Mouse (Mus musculus): ENCODE results near the gene Clic4. TPM values are rescaled to one million over a fixed set of nuclear protein-coding genes. Genes with fewer than 3 reads are reported as not detected.
"Not testable (repeated sequence)": the region's sequence is repeated elsewhere in the genome, so short reads cannot be mapped to it uniquely, and the experiment has no call there.

Clic4 gene
- polyA plus RNA-seq, 1 experiment from 2014 or later, result 200 TPM

GRCm38 (mm10) chr4:135197857-135198256 lies 74.8 kb downstream of the Clic4 start:
- Histone ChIP-seq H3K27me3 (0 out of 2 replicates have a peak, but pooled peaks cover 6% of the 10 kb centered on the region), H3K4me2 (no peak overlapping the region), H3K9me3 (replicated peaks) (no peaks in the 10 kb centered on the region), H3K36me3 (no peaks in the 10 kb centered on the region), H3K9ac (no peak overlapping the region), H3K4me1 (no peaks in the 10 kb centered on the region), H3K27ac (no peak overlapping the region), H3K4me3 (replicated peaks) (no peak overlapping the region)
- 66% methylated on average over 8 of the region's 8 CpGs for WGBS
- no peak for ATAC-seq (replicated peaks; ENCODE audit: low FRiP score)

GRCm38 (mm10) chr4:135192841-135193240 lies 79.8 kb downstream of the Clic4 start:
- H3K4me1 ChIP-seq, result no peaks in the 10 kb centered on the region
- H3K4me3 ChIP-seq (replicated peaks), result no peak overlapping the region
- no peaks in the 10 kb centered on the region for H3K9me3 ChIP-seq (replicated peaks)
- WGBS, result 69% methylated on average over 5 of the region's 5 CpGs
- H3K27ac ChIP-seq, result no peak overlapping the region
- no peak overlapping the region for H3K9ac ChIP-seq
- no peaks in the 10 kb centered on the region for H3K36me3 ChIP-seq
- no peak overlapping the region for H3K4me2 ChIP-seq
- no peaks in the 10 kb centered on the region for H3K27me3 ChIP-seq
- ATAC-seq (replicated peaks; ENCODE audit: low FRiP score), result no peak

GRCm38 (mm10) chr4:135191604-135192003 lies 81.0 kb downstream of the Clic4 start:
- H3K4me1 ChIP-seq, result no peaks in the 10 kb centered on the region
- H3K4me2 ChIP-seq, result no peak overlapping the region
- no peak overlapping the region for H3K4me3 ChIP-seq (replicated peaks)
- H3K9me3 ChIP-seq (replicated peaks), result no peaks in the 10 kb centered on the region
- no peaks in the 10 kb centered on the region for H3K27me3 ChIP-seq
- no peak overlapping the region for H3K9ac ChIP-seq
- H3K36me3 ChIP-seq, result no peaks in the 10 kb centered on the region
- no peak for ATAC-seq (replicated peaks; ENCODE audit: low FRiP score)
- no peak overlapping the region for H3K27ac ChIP-seq
- 70% methylated on average over 11 of the region's 11 CpGs for WGBS

- ATAC-seq (replicated peaks; ENCODE audit: low FRiP score), result no peak
- H3K27ac ChIP-seq, result no peak overlapping the region
- no peak overlapping the region for H3K4me2 ChIP-seq
- H3K4me1 ChIP-seq, result no peaks in the 10 kb centered on the region
- H3K9ac ChIP-seq, result no peak overlapping the region
- no peaks in the 10 kb centered on the region for H3K27me3 ChIP-seq
- H3K9me3 ChIP-seq (replicated peaks), result no peaks in the 10 kb centered on the region
- no peaks in the 10 kb centered on the region for H3K36me3 ChIP-seq
- H3K4me3 ChIP-seq (replicated peaks), result no peak overlapping the region
- WGBS, result 77% methylated on average over 1 of the region's 1 CpGs
These were observed 81.4 kb downstream of the Clic4 start for GRCm38 (mm10) chr4:135191185-135191584.

- no peaks in the 10 kb centered on the region for H3K27me3 ChIP-seq
- 95% methylated on average over 1 of the region's 1 CpGs for WGBS
- H3K9me3 ChIP-seq (replicated peaks), result no peaks in the 10 kb centered on the region
- H3K4me1 ChIP-seq, result no peaks in the 10 kb centered on the region
- no peak overlapping the region for H3K27ac ChIP-seq
- no peak overlapping the region for H3K9ac ChIP-seq
- no peak overlapping the region for H3K4me3 ChIP-seq (replicated peaks)
- H3K4me2 ChIP-seq, result no peak overlapping the region
- no peak for ATAC-seq (replicated peaks; ENCODE audit: low FRiP score)
- no peaks in the 10 kb centered on the region for H3K36me3 ChIP-seq
These were observed 82.2 kb downstream of the Clic4 start for GRCm38 (mm10) chr4:135190364-135190763.

GRCm38 (mm10) chr4:135189452-135190008 lies 83.1 kb downstream of the Clic4 start:
- H3K9me3 ChIP-seq (replicated peaks), result no peaks in the 10 kb centered on the region
- no peak overlapping the region for H3K27ac ChIP-seq
- no peak for ATAC-seq (replicated peaks; ENCODE audit: low FRiP score)
- no peaks in the 10 kb centered on the region for H3K27me3 ChIP-seq
- H3K9ac ChIP-seq, result no peak overlapping the region
- H3K4me1 ChIP-seq, result no peaks in the 10 kb centered on the region
- H3K36me3 ChIP-seq, result no peaks in the 10 kb centered on the region
- WGBS, result 78% methylated on average over 12 of the region's 12 CpGs
- H3K4me2 ChIP-seq, result no peak overlapping the region
- no peak overlapping the region for H3K4me3 ChIP-seq (replicated peaks)

- not testable (repeated sequence) for H3K27ac ChIP-seq; H3K9me3 ChIP-seq (replicated peaks); H3K4me2 ChIP-seq; ATAC-seq (replicated peaks; ENCODE audit: low FRiP score); H3K4me1 ChIP-seq; H3K9ac ChIP-seq; H3K4me3 ChIP-seq (replicated peaks); H3K27me3 ChIP-seq; H3K36me3 ChIP-seq
- WGBS, result 98% methylated on average over 7 of the region's 13 CpGs
These were observed 88.3 kb downstream of the Clic4 start for GRCm38 (mm10) chr4:135184277-135184676.

- no peak overlapping the region for H3K4me2 ChIP-seq
- H3K4me1 ChIP-seq, result no peaks in the 10 kb centered on the region
- no peaks in the 10 kb centered on the region for H3K36me3 ChIP-seq
- no peak for ATAC-seq (replicated peaks; ENCODE audit: low FRiP score)
- 90% methylated on average over 4 of the region's 4 CpGs for WGBS
- H3K9me3 ChIP-seq (replicated peaks), result no peaks in the 10 kb centered on the region
- no peak overlapping the region for H3K27ac ChIP-seq
- no peak overlapping the region for H3K9ac ChIP-seq
- H3K27me3 ChIP-seq, result peaks cover 10% of the 10 kb centered on the region; the same call in 1 of the 2 replicates
- no peak overlapping the region for H3K4me3 ChIP-seq (replicated peaks)
These were observed 90.8 kb downstream of the Clic4 start for GRCm38 (mm10) chr4:135181819-135182218.

- no peaks in the 10 kb centered on the region for H3K36me3 ChIP-seq
- no peak overlapping the region for H3K4me3 ChIP-seq (replicated peaks)
- no peak overlapping the region for H3K9ac ChIP-seq
- H3K9me3 ChIP-seq (replicated peaks), result no peaks in the 10 kb centered on the region
- H3K4me2 ChIP-seq, result no peak overlapping the region
- WGBS, result 27% methylated on average over 5 of the region's 5 CpGs
- no peak overlapping the region for H3K27ac ChIP-seq
- peaks cover 28% of the 10 kb centered on the region for H3K27me3 ChIP-seq
- ATAC-seq (replicated peaks; ENCODE audit: low FRiP score), result no peak
- peaks cover 14% of the 10 kb centered on the region for H3K4me1 ChIP-seq
These were observed 93.5 kb downstream of the Clic4 start for GRCm38 (mm10) chr4:135179077-135179481.

- Histone ChIP-seq H3K27ac (no peak overlapping the region), H3K9ac (no peak overlapping the region), H3K36me3 (no peaks in the 10 kb centered on the region), H3K27me3 (peaks cover 41% of the 10 kb centered on the region), H3K4me1 (peaks cover 21% of the 10 kb centered on the region), H3K4me2 (no peak overlapping the region), H3K4me3 (replicated peaks) (no peak overlapping the region), H3K9me3 (replicated peaks) (no peaks in the 10 kb centered on the region)
- ATAC-seq (replicated peaks; ENCODE audit: low FRiP score), result no peak
These were observed 95.0 kb downstream of the Clic4 start for GRCm38 (mm10) chr4:135177568-135177967.

GRCm38 (mm10) chr4:135175406-135176120 lies 97.1 kb downstream of the Clic4 start:
- Histone ChIP-seq H3K9me3 (replicated peaks) (no peaks in the 10 kb centered on the region), H3K27ac (no peak overlapping the region), H3K36me3 (no peaks in the 10 kb centered on the region), H3K4me2 (peak overlapping the region; percentile 60), H3K4me3 (replicated peaks) (peak overlapping the region; percentile 26), H3K27me3 (peaks cover 56% of the 10 kb centered on the region), H3K4me1 (peaks cover 24% of the 10 kb centered on the region), H3K9ac (peak overlapping the region; percentile 8; the same call in 1 of the 2 replicates)
- 13% methylated on average over 38 of the region's 38 CpGs for WGBS
- ATAC-seq (replicated peaks; ENCODE audit: low FRiP score), result 0 out of 2 replicates have a peak, but pooled peaks have one; percentile 24

GRCm38 (mm10) chr4:135171304-135171875 lies 101.2 kb downstream of the Clic4 start:
- no peak for ATAC-seq (replicated peaks; ENCODE audit: low FRiP score)
- no peak overlapping the region for H3K4me2 ChIP-seq
- H3K27ac ChIP-seq, result no peak overlapping the region
- no peaks in the 10 kb centered on the region for H3K9me3 ChIP-seq (replicated peaks)
- peaks cover 54% of the 10 kb centered on the region for H3K4me1 ChIP-seq
- no peaks in the 10 kb centered on the region for H3K36me3 ChIP-seq
- 56% methylated on average over 12 of the region's 12 CpGs for WGBS
- no peak overlapping the region for H3K4me3 ChIP-seq (replicated peaks)
- no peak overlapping the region for H3K9ac ChIP-seq
- H3K27me3 ChIP-seq, result peaks cover 86% of the 10 kb centered on the region

All from kidney, embryonic 15.5 days (tissue).